Mouse (Mus musculus): ENCODE data around the gene Txlna. TPM values are rescaled to one million over a fixed set of nuclear protein-coding genes. Genes with fewer than 3 reads are reported as not detected.

Gene Txlna
- polyA plus RNA-seq, 1 experiment, result 34.8 TPM

DNA sequence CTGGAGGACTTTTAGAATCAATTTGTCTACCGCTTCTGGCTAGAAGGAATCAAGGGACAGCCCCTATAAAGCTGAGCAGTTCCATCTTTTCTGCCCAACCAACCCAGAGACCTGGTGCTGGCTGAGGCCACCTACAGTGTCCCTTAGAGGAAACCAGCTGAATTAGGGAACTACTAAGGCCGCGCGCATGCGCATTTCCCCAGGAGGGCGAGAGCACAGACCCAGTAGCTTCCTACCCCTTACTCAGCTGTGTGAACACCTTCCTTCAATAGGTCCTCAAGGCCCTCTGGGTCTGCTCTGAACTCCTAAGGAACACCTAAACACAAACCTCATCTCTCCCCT is 15.9 kb downstream of the Txlna start:
- no peak for DNase-seq (ENCODE audit: low read depth)

DNA sequence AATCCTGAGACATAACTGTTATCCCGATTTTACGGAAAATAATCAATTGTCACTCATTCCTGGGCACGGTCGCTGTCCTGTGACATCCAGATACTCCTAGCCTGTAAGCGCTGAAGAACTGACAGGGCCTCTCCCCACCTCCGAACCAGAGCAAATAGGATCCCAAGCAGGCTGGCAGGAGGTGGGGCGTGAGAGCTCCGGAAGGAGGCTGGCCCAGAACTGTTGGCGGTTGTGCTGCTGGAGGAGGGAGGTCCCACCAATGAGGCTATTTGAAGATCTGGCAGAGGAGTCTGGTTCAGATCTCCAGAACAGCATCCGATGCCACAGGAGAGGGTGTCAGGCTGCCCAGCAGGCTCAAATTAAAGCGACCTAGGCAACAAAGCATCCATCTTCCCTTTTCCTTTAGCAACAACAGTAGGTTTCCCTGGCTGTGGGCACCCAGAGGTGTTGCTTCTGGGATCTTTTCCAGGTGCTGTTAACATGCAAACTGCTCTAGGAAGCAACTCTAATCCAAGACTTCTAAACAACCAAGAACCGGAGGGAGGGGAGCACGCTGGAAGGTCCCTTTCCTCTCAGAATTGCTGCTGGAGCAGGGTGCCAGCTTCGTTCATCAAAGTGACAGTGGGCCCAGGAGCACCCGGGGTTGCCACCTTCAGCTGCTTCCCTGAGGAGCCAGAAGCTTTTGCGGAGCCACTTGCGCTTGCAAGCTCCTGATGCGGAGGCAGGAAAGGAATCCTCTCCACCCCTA is 16.4 kb downstream of the Txlna start:
- DNase-seq (ENCODE audit: low read depth), result no peak

DNA sequence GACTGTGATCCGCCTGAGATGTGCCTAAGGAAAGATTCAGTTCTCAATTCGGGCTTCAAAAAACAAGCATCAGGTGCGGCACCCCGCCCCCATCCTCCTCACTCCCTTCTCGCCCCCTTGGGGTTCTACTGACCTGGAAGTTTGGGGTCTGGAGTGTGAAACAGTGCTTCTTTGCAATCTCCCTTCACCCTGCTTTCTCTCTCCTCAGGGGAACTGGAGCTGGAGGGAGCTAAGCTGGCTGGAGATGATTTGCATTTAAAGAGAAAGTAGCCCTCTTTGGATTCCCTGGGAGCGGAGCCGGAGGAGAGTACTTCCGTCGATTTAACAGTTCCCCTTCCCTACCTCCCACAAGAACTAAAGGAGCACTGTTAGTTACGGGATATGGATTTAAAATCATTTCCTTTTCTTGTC is 17.2 kb downstream of the Txlna start, which contains the start of gene Ccdc28b:
Gene Ccdc28b, minus strand, starts transcription at position 267 of the 411 bp plus-strand sequence.
- DNase-seq (ENCODE audit: low read depth), result no peak

DNA sequence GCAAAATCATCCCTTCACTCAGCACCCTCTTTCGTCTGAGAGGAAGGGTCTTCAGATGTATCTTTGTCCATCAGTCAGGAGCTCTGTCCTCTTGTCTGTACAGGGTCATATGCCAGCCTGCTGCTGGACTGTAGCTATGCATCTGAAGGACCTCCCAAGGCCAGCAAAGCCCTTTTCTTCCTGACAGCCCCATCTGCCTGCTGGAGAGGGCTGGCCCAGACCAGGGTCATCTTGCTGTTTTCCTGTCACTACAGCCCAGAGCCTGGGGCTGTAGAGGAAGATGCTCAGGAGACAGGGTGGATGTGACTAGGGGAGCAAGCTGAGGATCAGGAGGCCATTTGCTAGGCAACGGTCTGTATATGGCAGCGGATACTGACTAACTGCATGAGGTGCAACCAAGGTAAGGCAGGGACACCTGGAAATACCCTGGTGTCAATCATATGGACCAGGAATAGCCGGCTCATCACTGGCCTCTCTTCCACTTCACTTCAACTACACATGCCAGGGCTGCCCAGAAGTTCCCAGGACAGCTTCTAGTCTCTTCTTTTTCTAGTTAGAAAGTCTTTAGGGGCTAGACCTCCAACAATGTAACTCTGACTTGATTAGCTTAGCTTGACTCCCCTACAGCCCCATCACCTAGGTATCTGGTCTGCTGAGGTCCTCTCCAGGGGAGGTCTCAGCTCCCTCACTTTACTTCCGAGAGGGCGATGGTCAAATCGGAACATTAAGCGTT is 17.9 kb downstream of the Txlna start:
- no peak for DNase-seq (ENCODE audit: low read depth)

DNA sequence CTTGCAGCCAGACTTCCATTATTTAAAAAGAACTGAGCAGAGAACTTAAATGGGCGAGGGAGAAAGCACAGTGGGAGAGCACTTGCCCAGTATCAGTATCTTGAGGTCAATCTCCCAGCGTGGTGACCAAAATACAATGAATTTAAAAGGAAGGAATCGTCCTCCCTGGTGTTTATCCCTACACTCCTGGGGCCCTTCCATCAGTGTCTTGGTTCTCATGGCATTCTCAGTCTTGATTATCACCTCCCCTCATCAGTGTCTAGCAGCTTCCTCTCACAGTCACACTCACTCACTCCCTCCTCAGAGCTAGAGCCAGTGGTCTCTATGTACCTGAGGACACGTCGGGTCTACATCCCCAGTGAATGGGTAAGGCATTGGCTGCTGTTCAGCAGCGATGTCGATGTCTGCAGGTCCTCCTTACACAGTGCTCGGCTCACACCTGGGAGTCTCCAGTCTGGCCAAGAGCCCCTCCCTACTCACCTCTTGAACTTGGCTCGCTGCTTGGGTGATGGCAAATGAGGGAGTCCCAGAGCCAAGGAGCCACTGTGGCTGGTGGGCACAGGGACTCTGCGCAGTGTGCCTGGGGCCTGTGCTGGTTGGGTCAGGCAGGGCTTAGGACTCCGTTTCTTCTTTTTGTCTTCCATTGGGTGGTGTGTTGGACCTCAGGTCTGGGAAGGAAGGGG is 18.6 kb downstream of the Txlna start:
- no peak for DNase-seq (ENCODE audit: low read depth)

DNA sequence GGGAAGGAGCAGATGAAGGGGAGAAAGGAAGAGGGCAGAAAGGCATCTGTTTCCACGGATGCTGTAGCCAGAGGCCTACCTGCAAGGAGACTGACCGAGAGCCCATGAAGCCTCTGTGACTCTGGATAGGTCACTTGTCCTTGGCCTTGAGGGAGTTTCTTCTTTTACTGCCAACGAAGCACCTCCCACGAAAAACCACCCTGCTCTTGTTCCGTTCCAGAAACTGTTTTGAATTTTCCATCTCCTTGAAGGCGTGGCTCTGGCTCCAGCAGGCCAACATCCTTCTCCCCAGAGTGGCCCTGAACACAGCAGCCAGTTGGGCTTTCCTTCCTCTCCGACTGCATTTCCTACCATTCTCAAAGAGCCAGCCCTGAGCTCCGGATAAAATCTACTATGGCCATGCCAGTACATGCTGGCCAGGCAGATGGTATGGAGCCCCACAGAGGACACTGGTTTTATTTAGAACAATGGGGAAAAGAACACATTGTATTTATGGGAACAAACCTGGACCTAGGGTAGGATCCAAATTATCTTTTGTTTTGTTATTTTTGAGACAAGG is 19.5 kb downstream of the Txlna start:
- DNase-seq (ENCODE audit: low read depth), result no peak

DNA sequence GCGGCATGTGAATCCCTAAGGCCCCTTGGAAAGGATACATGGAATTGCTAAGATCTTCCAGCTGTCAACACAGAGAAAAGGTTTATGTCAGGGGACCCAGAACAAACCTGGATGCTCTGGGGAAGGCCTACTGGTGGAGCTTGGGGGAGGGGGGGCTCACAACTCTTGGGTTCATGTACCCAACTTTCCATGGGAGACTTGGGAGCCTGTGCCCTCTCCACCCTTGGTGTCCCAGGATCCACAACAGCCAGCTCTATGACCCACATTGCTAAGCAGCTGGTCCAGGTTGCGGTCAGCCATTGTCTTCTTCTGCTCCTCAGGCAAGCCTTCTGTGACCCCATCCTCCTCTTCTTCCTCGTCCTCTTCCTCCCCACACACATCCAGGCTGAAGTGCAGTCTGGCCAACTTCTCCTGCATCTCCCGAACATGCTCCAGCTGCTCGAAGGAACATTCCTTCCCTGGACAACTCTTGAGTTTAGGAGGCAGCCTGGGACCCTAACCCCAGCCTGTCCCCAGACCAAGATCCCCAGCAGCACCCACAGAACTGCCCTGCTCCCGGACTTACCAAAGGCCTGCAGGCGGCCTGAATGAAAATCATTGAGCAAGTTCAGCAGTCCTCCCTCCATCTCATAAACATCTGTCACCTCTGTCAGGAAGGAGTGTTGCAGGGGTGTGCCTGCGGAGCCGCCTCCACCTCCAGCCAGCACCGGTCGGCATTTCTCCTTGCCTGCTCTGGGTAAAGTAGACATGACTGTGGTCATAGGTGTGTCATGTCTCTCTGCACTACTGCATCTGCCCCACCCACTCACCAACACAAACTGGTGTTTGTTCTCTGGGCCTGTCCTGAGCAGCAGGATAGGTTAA is 20.2 kb downstream of the Txlna start:
- DNase-seq (ENCODE audit: low read depth), result no peak

DNA sequence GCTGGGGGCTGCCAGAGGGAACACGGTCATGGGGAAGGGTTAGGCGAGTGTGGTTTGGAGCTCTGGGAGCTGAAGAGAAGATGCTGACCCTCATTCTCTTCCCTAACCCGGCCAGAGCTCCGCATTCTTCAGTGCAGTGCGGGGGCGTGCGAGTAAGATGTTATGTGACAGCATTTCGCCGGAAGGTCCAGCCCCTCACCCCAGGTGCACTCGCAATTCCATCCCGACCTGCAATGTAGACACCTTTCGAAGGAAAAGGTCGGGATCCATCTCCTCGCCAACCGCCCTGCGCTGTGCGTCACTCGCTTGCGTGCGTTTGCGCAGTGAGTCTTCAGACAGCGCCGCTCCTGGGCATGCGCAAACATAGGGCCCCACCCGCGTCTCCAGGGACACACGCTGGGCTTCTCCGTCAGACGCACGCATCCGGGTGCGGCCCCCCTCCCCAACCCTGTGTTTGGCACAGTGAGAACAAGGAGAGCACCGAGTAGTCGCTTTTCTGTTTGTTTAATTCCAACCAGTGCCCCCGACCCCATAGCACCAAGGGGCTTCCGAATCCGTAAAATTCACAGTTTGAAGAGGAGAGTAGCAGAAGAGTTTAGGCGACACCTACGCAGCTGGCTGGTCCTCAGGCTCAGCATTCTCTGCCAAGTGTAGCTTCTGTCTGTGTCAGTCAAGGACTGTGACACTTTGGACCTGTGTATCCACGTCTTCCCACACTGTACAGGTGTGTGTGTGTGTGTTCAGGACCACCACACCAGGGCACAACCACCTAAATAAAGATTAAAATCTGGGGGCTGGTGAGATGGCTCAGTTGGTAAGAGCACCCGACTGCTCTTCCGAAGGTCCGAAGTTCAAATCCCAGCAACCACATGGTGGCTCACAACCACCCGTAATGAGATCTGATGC is 21.8 kb downstream of the Txlna start, which contains the start of gene Iqcc:
Gene Iqcc, minus strand, starts transcription at position 314 of the 906 bp plus-strand sequence.
- DNase-seq (ENCODE audit: low read depth), result no peak

DNA sequence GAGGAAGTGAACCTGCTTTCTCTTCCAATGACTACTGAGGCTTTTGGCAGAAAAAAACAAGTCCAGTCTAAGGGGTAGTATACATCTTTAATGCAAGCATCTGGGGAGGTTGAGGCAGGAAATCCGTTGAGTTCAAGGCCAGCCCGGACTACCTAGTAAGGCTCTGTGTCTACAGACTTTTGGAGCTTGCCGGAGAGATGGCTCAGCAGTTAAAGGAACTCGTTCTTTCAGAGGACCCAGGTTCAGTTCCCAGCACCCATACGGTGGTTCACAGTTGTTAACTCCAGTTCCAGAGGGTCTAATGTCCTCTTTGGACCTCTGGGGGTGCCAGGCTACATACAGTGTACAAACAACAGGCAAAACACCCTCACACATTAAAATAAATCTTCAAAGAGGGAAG is 22.8 kb downstream of the Txlna start:
- DNase-seq (ENCODE audit: low read depth), result no peak

DNA sequence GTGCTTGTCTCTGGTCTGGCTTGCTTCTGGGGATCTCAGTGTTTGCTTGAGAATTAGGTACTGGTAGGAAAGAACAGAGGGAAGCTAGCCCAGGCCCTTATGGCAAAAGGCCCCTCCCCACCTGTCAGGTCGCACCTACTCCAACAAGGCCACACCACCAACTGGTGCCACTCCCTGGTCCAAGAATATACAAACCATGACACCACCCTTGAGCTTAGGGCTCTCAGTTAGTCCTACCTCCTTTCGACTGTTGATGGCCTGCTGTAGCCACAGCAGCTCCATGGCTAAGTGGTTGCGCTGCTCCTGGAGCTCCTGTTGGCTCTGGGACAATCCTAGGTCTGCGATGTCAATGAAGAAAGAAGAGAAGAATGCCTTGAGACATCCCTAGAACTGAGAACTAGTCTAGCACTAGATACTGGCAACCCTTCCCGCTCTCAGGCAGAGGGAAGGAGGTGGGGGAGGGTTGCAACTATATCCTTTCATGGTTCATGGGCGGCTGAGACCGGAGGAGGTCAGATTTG is 23.7 kb downstream of the Txlna start:
- no peak for DNase-seq (ENCODE audit: low read depth)

DNA sequence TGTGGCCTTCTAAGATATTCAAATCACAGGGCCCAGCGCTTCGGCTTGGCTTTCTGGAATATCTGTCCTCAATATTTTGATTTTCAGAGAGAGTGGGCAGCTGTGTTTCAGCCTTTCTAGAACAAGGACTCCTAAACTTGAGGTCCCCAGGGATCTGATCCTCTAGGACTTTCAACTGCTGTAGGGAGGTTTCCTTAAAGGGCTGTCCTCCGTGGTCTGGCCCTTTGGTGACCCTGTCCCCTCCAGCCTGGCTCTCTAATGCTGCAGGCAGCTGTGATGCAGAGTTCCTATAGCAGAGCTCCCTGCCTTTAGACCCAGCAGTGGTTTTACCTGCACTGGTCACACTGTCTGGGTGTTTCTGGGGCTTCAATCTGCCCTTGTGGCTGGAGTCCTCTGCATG is 24.2 kb downstream of the Txlna start:
- no peak for DNase-seq (ENCODE audit: low read depth)

DNA sequence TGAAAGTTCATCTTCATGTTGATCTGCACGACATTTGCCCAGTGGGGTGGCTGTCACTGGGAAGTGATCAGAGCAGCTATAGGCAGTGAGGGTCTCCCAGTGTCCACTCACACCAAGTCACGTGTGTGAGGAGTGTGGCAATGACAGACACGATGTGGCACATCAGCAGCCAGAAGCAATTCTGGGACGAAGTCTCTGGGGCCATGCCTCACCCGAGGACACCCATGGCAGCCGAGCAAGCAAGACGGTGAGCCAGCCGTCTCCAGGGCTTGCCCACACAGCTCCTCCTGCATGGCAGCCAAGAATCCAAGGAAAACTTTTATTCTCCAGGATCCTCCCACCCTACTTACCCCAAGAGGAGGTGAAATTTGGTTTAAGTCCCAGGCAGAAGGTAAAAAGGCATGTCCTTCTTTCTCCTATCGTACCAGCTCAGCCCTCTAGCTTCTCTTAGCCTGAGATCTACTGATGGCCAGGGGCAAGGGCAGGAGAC is 25.0 kb downstream of the Txlna start:
- DNase-seq (ENCODE audit: low read depth), result no peak

DNA sequence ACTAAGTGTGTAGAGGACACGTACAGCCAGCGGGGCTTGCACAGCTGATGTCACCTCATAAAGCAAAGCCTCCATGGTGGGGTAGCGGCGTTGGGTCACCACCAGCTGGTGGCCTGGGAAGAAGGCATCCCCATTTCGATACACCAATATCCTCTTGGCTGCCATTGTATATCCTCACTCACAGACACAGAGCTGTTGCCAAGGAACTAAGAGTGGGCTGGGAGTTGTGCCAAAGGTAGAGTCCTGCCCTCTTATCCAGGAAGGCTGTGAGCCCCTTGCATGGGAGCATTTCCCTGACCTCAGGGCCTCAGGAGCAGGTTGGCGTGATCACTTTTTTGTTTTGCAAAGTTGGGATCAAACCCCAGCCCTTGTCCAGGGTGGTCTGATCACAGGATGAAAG is 26.8 kb downstream of the Txlna start, which contains the start of gene Dcdc2b:
Gene Dcdc2b, minus strand, starts transcription at position 165 of the 400 bp plus-strand sequence.
- DNase-seq (ENCODE audit: low read depth), result no peak

DNA sequence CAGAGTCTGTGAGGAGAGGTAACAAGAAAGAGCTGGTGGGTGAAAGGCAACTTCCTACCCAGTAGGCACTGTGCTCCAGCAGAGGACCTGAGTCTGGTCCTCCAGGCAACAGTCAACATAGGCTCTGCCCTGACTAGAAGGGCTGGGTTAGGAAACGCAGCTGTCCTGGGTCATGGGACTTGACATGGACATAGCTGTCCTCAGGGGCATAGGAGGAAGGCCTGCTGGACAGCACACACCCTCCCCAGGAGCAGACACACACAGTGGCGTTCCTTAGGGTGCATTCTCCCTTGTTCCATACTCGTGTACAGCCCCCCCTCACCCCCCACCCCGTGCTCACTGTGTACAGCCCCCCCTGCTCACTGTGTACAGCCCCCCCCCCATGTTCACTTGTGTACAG is 30.4 kb downstream of the Txlna start:
- no peak for DNase-seq (ENCODE audit: low read depth)

DNA sequence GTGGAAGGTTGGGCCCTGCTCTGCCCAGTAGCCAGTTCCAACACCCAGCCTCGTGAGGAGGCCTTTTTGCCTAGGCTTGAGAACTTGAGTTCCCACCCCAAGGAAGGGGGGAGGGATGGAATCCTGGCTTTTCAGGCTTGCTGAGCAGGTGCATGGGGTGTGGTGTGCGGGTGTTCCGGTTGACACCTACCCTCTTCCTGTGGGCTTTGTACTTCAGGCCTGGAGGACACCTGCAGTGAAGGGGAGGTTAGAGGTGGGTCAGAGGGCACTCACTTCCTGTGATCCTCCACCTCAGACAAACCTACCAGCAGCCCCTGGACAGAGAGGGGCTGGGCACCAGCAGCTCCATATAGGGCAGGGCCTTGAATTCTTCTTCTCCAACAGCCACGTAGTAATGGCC is 30.8 kb downstream of the Txlna start:
- no peak for DNase-seq (ENCODE audit: low read depth)

DNA sequence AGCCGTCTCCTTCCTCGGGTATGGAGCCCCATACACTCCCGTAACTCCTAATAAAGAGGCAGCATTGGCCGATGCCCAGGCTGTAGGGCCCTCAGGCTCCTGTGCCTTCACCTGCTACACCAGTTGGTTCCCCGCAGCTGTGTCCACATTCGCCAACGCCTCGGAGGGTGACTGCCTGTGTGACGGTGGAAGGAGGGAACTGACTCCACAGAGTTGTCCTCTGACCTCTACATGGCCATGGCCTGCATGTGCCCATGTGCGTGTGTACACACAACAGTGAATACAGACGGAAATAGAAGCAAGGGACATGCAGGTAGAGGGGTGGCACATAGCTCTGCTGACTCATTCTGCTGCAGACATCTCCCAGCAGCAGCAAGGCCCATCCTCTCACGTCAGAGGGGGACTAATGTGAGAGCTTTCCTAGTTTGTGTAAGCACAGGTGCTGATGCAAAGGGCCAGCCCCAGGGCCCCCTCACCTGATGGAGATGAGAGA is 31.7 kb downstream of the Txlna start:
- no peak for DNase-seq (ENCODE audit: low read depth)

DNA sequence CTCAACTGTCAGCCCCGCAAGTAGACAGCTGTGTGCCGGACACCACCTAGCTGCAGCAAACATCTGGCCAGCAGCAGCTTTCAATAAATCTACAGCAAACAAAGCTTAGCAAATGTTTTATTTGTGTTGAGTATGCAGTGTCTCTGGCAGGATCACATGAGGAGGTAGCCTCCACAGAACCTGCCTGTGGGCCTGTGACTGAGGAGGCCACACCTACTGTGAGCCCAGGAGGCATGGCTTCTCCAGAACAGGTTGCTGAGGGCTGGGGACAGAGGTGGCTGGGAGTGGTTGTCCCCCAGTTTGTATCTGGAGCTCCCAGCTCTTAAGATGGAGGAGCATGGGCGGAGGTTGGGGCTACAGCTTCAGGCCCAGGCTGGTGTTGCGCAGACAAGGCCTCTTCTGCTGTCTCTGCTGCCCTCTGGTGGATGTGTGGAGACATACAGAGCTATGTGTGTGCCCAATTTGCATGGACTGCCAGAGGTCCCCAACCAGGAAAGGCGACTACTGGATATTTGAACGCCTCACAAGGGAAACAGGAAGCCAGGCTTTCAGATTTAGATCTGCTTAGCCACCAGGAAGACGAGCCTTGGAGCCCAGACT is 32.3 kb downstream of the Txlna start:
- DNase-seq (ENCODE audit: low read depth), result no peak

DNA sequence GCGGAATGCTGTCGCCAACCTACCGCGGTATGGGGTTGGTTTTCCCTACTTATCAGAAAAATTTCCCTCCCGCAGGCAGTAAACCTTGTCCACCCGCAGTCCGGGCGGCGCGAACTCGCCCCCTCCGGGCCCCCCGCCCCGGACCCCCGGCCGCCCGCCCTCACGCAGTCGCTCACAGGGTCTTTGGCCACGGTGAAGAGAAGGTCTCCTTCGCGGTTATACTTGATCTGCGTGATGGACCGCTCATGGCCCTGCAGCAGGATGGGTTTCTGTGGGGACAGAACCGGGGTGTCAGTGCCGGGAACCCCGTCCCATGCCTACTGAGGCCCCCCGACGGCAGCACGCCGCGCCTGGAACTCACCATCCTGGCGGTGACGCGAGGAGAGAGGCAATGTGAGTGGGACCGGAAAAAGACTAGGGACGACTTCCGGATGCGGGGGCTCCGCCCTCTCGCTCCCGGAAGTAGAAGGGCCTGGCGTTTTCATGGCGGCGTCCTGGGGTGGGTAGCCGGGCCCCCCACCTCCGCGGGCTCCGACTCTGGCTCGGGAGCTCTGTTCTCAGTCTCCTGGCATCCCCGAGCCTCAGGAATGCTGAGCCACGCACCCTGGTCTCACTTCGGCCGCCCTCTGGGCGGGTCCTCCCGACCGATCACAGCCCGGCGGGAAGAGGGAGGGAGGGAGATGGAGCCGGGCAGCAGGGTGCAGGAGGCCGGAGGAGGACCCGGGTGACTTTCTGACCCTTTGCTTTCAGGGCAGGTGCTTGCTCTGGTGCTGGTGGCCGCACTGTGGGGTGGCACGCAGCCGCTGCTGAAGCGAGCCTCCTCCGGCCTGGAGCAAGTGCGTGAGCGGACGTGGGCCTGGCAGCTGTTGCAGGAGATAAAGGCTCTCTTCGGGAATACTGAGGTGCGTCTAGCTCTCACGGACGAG is 40.4 kb downstream of the Txlna start, which contains the start of the genes Eif3i and Tmem234:
Gene Eif3i, minus strand, starts transcription at position 416 of the 926 bp plus-strand sequence.
Gene Tmem234, plus strand, starts transcription at position 436 of the 926 bp plus-strand sequence.
- no peak for DNase-seq (ENCODE audit: low read depth)

Measured in gonadal fat pad, adult 2 months (tissue).